Mouse (Mus musculus) heart, embryonic 15.5 days (tissue): ENCODE measurements around the gene Clic3. TPM values are rescaled to one million over a fixed set of nuclear protein-coding genes. Genes with fewer than 3 reads are reported as not detected.
"Not testable (repeated sequence)": the region's sequence is repeated elsewhere in the genome, so short reads cannot be mapped to it uniquely, and the experiment has no call there.

ENCODE experiments used
- ATAC-seq: fragments of 200-750 bp; cut with Nextera tagmentation; replicated peaks from 2 replicates; pipeline ENCODE4 v1.8.0; 2017; ENCODE audit warnings: low read depth, moderate TSS enrichment; ENCODE audit not compliant: insufficient number of reproducible peaks, insufficient read depth, low FRiP score
- H3K27ac ChIP-seq: fragments of 300-500 bp; sonication (generic); 2 replicates; pipeline ENCODE4 v1.5.1; 2015; ENCODE audit warnings: mild to moderate bottlenecking, inconsistent platforms
- H3K27me3 ChIP-seq: fragments of 300-500 bp; sonication (generic); 2 replicates; pipeline ENCODE4 v1.6.1; 2015; ENCODE audit warnings: inconsistent platforms
- H3K36me3 ChIP-seq: fragments of 300-500 bp; sonication (generic); 2 replicates; pipeline ENCODE4 v1.6.1; 2015; ENCODE audit warnings: mild to moderate bottlenecking, inconsistent platforms
- H3K4me1 ChIP-seq: fragments of 300-500 bp; sonication (generic); replicated peaks from 2 replicates; pipeline ENCODE4 v1.6.1; 2015; ENCODE audit warnings: inconsistent platforms
- H3K4me2 ChIP-seq: fragments of 300-500 bp; sonication (generic); 2 replicates; pipeline ENCODE4 v1.6.1; 2015; ENCODE audit warnings: inconsistent platforms, mild to moderate bottlenecking, moderate library complexity
- H3K4me3 ChIP-seq: fragments of 300-500 bp; sonication (generic); 2 replicates; pipeline ENCODE4 v1.5.1; 2015; ENCODE audit warnings: mild to moderate bottlenecking, inconsistent platforms
- H3K9ac ChIP-seq: fragments of 300-500 bp; sonication (generic); 2 replicates; pipeline ENCODE4 v1.6.1; 2015; ENCODE audit warnings: mild to moderate bottlenecking, inconsistent platforms
- H3K9me3 ChIP-seq: fragments of 300-500 bp; sonication (generic); replicated peaks from 2 replicates; pipeline ENCODE4 v1.6.1; 2016; ENCODE audit warnings: inconsistent platforms
- WGBS: fragments of 180-500 bp; shearing (Covaris S2); methylation state at CpG from one replicate; pipeline ENCODE4 v1.1.7; 2015; ENCODE audit warnings: mixed read lengths; 5-methylcytosine and 5-hydroxymethylcytosine counted together
- polyA plus RNA-seq: library from polyadenylated mRNA; unstranded; fragments of >200 nt; fragmentation: Nextera tagmentation; extraction: Ambion mirVana; gene quantifications from 2 replicates; pipeline ENCODE4 v1.2.1, GENCODE M21; 2015

The Clic3 gene
- polyA plus RNA-seq = 6.1 and 9.6 TPM in 2 replicates

DNA sequence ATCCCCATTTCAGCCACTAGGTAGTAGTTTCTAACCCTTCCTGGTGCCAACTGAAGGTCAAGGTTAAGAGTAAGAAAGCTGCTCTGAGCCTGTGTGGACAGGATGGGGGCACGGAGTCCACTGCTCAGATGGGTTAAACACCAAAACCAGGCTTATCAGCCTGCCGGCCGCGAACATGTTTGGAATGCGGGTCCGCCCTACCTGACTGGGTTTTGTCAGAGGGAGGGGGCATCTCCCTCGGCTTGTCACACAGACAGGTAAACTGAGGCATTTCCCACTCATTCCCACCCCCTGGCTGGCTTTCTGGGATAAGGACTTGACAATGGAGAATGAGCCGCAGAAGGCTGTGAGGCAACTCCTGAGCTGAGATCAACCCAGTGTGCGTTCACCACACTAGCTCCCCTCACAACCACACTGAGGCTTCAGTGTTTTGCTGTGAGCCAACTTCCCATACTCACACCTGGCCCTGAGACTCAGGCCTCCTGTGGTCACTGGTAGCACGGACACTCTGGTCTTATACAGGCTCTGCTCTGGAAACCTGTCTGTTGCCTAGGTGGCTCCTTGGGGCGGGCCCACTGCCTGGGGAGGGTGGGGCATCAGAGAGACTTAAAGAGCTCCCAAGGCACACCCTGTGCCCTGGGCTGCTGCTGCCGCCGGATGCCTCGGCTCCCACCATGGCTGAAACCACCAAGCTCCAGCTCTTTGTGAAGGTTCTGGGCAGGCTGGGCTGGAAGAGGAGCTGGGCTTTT, at the start of gene Clic3:
Clic3 (plus strand) TSS at position 634 of the 749 bp plus-strand sequence.
- 46% methylated on average over 14 of the region's 14 CpGs for WGBS
- Histone ChIP-seq H3K4me3 (no peak within 1 kb of the TSS), H3K27me3 (no peaks in the 10 kb centered on the region), H3K4me1 (peaks cover 34% of the 10 kb centered on the region), H3K27ac (no peak within 1 kb of the TSS), H3K9me3 (no peaks in the 10 kb centered on the region), H3K4me2 (no peak within 1 kb of the TSS), H3K36me3 (no peaks in the 10 kb centered on the region), H3K9ac (no peak within 1 kb of the TSS)
- ATAC-seq = no peak

DNA sequence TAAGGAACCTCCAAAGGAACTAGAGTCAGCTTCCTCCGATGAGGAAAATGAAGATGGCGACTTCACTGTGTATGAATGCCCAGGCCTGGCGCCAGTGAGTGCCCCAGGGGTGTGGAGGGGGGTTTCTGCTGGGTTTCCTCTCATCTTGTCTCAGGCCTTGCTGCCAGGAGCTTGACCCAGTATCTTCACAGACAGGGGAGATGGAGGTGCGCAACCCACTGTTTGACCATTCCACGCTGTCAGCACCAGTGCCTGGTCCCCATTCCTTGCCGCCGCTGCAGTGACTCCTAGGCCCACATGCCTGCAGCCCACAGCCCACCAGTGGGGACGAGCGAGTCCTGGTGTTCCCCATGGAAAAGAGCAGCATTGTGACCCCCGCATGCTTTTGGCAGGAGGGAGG, 47.7 kb upstream of the Clic3 start:
- WGBS = 72% methylated on average over 10 of the region's 10 CpGs
- no peak for ATAC-seq
- Histone ChIP-seq H3K9ac (no peak overlapping the region), H3K4me2 (no peak overlapping the region), H3K9me3 (no peaks in the 10 kb centered on the region), H3K4me3 (no peak overlapping the region), H3K27me3 (peaks cover 37% of the 10 kb centered on the region), H3K36me3 (no peaks in the 10 kb centered on the region), H3K27ac (no peak overlapping the region), H3K4me1 (no peaks in the 10 kb centered on the region)

DNA sequence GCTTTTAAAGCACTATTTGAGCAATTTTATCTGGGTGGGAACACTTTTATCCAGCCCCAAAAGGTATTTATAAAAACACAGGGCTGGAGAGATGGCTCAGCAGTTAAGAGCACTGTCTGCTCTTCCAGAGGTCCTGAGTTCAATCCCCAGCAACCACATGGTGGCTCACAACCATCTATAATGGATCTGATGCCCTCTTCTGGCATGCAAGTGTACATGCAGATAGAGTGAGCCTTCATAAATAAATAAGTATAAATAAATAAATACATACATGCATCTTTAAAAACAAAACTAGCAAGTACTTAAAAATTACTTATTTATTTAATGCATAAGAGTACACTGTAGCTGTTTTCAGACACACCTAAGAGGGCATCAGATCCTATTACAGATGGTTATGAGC, 43.2 kb upstream of the Clic3 start:
- not testable (repeated sequence) for H3K27ac ChIP-seq, ATAC-seq, H3K4me3 ChIP-seq, H3K9me3 ChIP-seq, H3K4me2 ChIP-seq, H3K36me3 ChIP-seq, H3K4me1 ChIP-seq, H3K9ac ChIP-seq
- H3K27me3 ChIP-seq = peaks cover 13% of the 10 kb centered on the region; the same call in 1 of the 2 replicates

DNA sequence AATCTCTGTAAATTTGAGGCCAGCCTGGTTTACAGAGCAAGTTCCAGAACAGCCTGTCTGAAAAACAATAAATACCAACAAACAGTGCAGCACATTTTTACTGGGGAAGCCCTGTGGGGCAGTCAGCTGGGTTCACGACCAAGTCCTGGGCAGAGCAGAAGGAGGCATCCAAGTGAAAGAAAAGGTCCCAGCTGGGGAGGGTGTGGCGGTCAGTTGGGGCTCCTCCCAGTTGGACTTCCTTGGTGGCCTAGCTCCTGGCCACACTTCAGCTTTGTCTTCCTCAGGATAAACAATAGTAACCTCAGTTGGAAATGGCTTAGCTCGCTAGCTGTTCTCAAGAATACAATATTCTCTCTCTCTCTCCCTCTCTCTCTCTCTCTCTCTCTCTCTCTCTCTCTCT, 39.2 kb upstream of the Clic3 start:
- ATAC-seq = no peak
- Histone ChIP-seq H3K4me1 (peaks cover under 1% of the 10 kb centered on the region; the same call in 1 of the 2 replicates), H3K27me3 (peaks cover under 1% of the 10 kb centered on the region; the same call in 1 of the 2 replicates), H3K9me3 (no peaks in the 10 kb centered on the region), H3K4me2 (no peak overlapping the region), H3K4me3 (no peak overlapping the region), H3K36me3 (no peaks in the 10 kb centered on the region), H3K27ac (no peak overlapping the region), H3K9ac (no peak overlapping the region)
- 36% methylated on average over 3 of the region's 3 CpGs for WGBS

DNA sequence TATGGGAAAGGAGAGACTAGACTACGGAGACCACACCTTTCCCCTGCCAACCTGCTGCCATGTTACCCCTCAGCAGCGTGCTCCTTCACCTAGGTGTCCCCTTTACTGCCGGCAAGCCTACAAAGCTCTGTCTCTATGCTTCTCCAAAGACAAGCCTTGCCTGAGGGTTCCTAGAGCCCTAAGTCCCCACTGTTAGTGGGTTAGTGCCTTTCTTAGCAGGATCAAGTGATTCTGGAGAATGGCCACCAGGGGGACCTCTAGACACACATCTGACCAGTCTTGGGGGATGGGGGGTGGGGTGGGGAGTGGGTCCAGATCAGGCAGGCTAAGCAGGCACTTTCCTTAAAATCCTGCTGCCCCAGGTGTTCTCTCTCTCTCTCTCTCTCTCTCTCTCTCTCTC, 34.7 kb upstream of the Clic3 start:
- Histone ChIP-seq H3K9ac (no peak overlapping the region), H3K4me1 (peaks cover 5% of the 10 kb centered on the region; the same call in 1 of the 2 replicates), H3K9me3 (no peaks in the 10 kb centered on the region), H3K27me3 (peaks cover 44% of the 10 kb centered on the region), H3K4me2 (no peak overlapping the region), H3K36me3 (no peaks in the 10 kb centered on the region), H3K4me3 (no peak overlapping the region), H3K27ac (no peak overlapping the region)
- no peak for ATAC-seq
- WGBS = 22% methylated on average over 3 of the region's 3 CpGs

DNA sequence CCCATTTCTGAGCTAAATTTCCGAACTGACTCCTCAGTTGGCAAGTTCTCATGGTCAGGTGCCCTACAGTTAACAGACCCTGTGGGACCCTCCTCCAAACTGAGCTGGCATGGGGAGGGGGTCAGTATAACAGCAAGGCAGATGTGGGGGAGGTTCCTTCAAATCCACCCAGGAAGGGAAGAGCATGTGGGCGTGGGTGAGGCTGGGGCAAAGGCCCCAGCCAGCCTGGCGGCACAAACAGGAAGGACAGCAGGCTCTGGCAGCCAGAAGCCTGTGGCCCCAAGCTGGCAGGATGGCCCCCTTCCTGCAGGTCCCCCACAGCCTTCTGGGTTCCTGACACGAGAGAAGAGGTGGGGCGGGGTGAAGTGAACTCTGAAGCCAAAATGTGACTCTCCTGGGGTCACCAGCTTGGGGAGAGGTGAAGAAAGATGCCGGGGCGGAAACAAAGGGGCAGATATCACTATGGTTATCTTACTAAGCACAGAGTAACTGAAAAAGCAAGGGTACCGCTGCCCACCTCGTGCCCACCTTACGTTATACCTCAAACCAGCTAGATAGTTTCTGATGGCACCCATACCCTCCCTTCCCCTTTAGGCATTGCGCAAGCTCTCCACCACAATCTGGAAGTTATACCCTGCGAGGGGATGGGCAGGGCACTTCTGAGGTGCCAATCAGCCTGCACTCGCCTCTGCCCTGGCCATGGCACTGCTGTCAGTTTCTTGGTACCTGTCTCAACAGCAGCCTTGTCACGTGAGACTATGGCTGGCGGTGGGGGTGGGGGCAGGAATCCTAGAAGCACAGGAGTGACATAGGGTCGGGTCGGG, 33.8 kb upstream of the Clic3 start, which contains the start of gene Fut7:
Fut7 (plus strand) TSS at position 681 of the 824 bp plus-strand sequence.
- H3K4me1 ChIP-seq = peaks cover 5% of the 10 kb centered on the region; the same call in 1 of the 2 replicates
- H3K9ac ChIP-seq = no peak within 1 kb of the TSS
- H3K4me2 ChIP-seq = no peak within 1 kb of the TSS
- no peak within 1 kb of the TSS for H3K27ac ChIP-seq
- no peaks in the 10 kb centered on the region for H3K9me3 ChIP-seq
- H3K4me3 ChIP-seq = no peak within 1 kb of the TSS
- H3K27me3 ChIP-seq = peaks cover 44% of the 10 kb centered on the region
- 0 out of 2 replicates have a peak, but pooled peaks have one; percentile 5 for ATAC-seq
- H3K36me3 ChIP-seq = no peaks in the 10 kb centered on the region
- 51% methylated on average over 17 of the region's 17 CpGs for WGBS

DNA sequence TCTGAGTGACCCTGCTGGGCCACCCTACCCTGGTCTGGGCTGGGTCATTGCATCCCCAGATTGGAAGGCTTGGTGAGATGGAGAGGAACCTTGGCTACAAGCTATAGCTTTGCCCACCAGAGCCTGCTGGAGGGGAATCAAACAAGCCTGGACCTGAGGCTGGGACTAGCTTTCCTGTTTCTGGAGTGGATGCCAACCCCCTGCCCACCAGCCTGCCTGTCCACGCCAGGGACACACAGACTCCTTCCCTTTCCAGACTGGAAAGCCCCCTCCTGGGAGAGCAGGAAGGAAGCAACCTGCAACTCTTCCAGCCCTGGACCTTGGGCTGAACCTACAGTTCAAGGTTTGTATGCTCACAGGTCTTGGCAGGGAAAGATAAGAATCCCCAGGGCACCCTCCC, 33.0 kb upstream of the Clic3 start:
- no peak for ATAC-seq
- Histone ChIP-seq H3K4me3 (no peak overlapping the region), H3K9me3 (no peaks in the 10 kb centered on the region), H3K36me3 (no peaks in the 10 kb centered on the region), H3K27ac (no peak overlapping the region), H3K4me1 (peaks cover 7% of the 10 kb centered on the region; the same call in 1 of the 2 replicates), H3K9ac (no peak overlapping the region), H3K4me2 (no peak overlapping the region), H3K27me3 (peaks cover 44% of the 10 kb centered on the region)
- WGBS = 20% methylated on average over 1 of the region's 1 CpGs

DNA sequence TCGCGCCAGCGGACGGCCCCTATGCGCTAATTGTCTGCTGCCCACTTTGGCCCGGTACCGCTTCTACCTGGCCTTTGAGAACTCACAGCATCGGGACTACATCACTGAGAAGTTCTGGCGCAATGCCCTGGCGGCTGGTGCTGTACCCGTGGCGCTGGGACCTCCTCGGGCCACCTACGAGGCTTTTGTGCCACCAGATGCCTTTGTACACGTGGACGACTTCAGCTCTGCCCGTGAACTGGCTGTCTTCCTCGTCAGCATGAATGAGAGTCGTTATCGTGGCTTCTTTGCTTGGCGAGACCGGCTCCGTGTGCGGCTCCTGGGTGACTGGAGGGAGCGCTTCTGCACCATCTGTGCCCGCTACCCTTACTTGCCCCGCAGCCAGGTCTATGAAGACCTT, 31.2 kb upstream of the Clic3 start:
- Histone ChIP-seq H3K4me2 (no peak overlapping the region), H3K9me3 (no peaks in the 10 kb centered on the region), H3K4me1 (peaks cover 22% of the 10 kb centered on the region), H3K36me3 (no peaks in the 10 kb centered on the region), H3K27ac (no peak overlapping the region), H3K9ac (no peak overlapping the region), H3K27me3 (peaks cover 49% of the 10 kb centered on the region), H3K4me3 (no peak overlapping the region)
- ATAC-seq = no peak
- 40% methylated on average over 27 of the region's 27 CpGs for WGBS

DNA sequence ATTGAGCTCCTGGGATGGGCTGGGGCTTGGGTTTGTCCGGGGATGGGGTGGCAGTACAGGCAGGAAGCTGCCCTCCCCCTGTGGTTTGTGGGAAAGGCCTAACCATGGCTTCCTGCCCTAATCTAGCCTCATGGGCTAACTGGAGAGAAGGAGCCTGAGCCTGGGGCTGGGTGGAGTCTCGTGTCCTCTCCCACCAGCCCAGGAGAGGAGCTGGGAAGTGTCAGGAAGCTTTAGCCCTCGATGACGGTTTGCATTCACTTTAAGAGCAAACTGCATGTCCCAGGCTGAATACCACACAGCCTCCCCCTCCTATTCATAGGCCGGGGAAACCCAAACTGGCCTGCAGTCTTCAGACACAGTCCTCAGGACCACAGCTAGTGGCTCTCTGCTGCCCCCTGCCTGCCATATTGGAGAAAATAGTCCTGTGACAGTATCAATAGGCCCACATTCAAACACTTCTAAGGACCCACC, 29.9 kb upstream of the Clic3 start:
- Histone ChIP-seq H3K9me3 (no peaks in the 10 kb centered on the region), H3K36me3 (no peaks in the 10 kb centered on the region), H3K27me3 (peaks cover 53% of the 10 kb centered on the region), H3K4me1 (peaks cover 22% of the 10 kb centered on the region), H3K9ac (no peak overlapping the region), H3K27ac (no peak overlapping the region), H3K4me3 (no peak overlapping the region), H3K4me2 (no peak overlapping the region)
- no peak for ATAC-seq
- 29% methylated on average over 5 of the region's 5 CpGs for WGBS

DNA sequence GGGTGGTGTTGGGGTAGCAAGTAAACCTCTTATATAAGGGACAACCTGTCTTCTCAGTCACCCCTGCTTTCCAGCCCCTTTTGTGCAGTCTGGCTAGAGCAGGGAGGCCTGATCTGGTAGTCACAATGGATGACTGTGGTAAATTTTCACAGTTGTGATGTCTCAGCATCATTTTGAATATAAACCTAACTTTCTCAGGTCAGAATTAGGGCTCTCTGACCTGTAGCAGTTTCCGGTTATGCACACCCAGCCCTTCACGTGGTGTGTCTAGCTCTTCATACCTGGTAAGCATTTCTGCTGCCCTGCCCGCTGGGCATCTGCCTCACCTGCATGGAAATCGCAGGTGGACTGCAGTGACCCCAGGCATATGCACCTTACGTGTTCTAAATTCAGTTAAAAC, 29.4 kb upstream of the Clic3 start:
- Histone ChIP-seq H3K27me3 (peaks cover 53% of the 10 kb centered on the region), H3K36me3 (no peaks in the 10 kb centered on the region), H3K9me3 (no peaks in the 10 kb centered on the region), H3K4me2 (no peak overlapping the region), H3K27ac (no peak overlapping the region), H3K9ac (no peak overlapping the region), H3K4me1 (peaks cover 22% of the 10 kb centered on the region), H3K4me3 (no peak overlapping the region)
- no peak for ATAC-seq
- 87% methylated on average over 5 of the region's 5 CpGs for WGBS

DNA sequence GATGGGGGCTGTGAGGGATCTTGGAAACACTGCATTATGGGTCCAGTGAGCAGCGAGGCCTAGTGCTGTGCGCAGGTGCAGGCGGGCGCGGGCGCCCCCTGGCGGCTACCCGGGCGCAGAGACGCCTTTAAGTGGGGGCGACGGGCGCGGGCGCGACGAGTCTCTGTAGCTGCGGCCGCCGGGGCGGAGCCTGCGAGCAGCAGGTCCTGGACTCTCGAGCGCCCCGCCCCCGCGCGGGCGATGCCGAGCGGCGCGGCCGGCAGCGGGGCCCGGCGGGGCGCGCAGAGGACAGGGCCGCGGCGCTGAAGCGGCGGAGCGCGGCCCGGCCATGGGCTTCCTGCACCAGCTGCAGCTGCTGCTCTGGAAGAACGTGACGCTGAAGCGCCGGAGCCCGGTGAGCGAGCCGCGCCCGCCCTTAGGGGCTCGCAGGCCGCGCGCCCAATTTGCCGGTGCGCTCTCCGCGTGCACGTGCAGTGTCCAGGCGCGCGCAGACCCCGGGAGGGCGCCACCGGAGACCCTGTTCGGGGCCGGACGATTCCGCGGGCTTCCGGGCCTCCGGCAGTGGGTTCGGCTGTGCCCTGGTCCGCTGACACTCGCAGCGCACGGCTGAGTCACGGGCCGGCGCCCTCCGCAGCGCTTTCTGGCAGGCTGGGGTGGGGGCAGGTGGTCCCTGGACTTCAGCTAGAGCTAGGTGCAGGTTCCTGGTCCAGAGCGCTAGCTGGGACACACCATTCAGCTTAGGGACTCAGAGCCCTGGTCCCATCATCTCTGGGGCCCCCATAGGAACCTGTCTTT, 28.0 kb upstream of the Clic3 start, which contains the start of gene Abca2:
Abca2 (plus strand) TSS at position 262 of the 795 bp plus-strand sequence.
- Histone ChIP-seq H3K4me1 (peaks cover 16% of the 10 kb centered on the region), H3K27me3 (peaks cover 40% of the 10 kb centered on the region), H3K36me3 (no peaks in the 10 kb centered on the region), H3K27ac (peak within 1 kb of the TSS; percentile 54), H3K9me3 (no peaks in the 10 kb centered on the region), H3K4me2 (peak within 1 kb of the TSS; percentile 95), H3K9ac (peak within 1 kb of the TSS; percentile 83), H3K4me3 (peak within 1 kb of the TSS; percentile 71)
- ATAC-seq = peak; percentile 93
- WGBS = under 1% methylated on average over 88 of the region's 89 CpGs
